Mouse (Mus musculus): ENCODE measurements around the gene Zfp612. TPM values are rescaled to one million over a fixed set of nuclear protein-coding genes. Genes with fewer than 3 reads are reported as not detected.

Zfp612 gene
- polyA plus RNA-seq, 1 experiment from 2014 or later: 2.4 TPM

DNA sequence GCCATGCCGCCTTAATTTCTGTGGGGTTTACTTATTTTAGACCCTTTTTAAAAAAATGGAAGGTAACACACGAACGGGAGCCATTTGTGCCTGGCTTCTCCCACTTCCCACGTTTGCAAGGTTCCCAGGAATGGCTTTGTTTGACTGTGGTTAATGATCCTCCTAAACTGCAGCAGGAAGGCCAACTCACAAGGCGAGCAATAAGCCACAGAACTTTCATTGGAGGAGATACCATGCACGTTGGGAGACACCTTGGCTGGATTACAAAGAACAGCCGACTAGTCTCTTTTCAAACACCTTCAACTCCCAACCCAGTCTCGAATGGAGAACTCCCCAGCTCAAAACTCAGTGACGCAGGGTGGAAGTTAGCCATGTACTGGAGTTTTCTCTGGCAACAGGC is 15.4 kb upstream of the Zfp612 start:
- DNase-seq (ENCODE audit: low spot score) (no peak), ATAC-seq (replicated peaks; ENCODE audit: low FRiP score) (no peak)
- no peak overlapping the region for H3K4me2 ChIP-seq
- no peak overlapping the region for H3K4me3 ChIP-seq (ENCODE audit: low read depth, low read length)
- H3K4me1 ChIP-seq (replicated peaks; ENCODE audit: control insufficient read depth, insufficient read depth, low read length): no peaks in the 10 kb centered on the region
- no peaks in the 10 kb centered on the region for H3K9me3 ChIP-seq (ENCODE audit: control insufficient read depth, low read length)
- no peak overlapping the region for H3K27ac ChIP-seq (ENCODE audit: low read depth, low read length)
- H3K36me3 ChIP-seq (ENCODE audit: control insufficient read depth, insufficient read depth, low read length): no peaks in the 10 kb centered on the region
- no peaks in the 10 kb centered on the region for H3K27me3 ChIP-seq (replicated peaks; ENCODE audit: control insufficient read depth, insufficient read depth, low read length)
- no peak overlapping the region for H3K9ac ChIP-seq (ENCODE audit: low read depth, low read length)
- 68% methylated on average over 9 of the region's 9 CpGs for WGBS

DNA sequence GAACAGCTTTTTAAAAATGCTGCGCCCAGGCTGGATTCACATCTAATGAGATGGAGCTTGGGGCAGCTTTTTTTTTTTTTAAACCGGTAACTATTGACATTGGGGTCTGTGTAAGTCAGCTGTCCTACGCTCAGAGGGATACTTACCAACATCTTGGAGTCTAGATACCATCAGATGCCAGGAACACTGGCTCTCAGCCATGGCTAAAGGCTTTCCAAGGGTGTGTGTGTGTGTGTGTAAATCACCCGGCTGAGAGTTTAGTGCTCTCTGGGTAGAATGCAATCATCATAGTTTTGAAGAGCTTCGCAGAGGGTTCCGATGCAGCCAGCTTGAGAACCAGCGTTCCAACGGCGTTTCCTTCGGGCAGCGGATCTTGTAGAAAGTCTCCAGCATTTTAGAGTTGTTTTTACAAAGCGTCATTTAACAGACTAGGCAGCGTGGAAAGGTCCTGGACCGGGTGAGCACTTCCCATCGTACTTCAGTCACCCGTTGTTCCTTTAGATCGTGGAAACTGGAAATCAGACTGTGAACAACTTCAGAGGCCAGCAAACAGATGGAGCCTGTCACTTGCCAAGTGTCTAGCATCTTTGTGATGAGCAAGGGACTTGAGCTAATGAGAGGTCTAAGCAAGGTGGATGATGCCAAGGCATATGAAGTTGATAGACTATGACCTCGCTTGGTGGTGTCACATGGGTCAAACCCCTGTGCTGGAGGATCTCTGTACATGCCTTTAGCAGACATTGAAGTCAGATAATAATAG is 14.8 kb upstream of the Zfp612 start:
- Histone ChIP-seq H3K4me3 (ENCODE audit: low read depth, low read length) (no peak overlapping the region), H3K4me1 (replicated peaks; ENCODE audit: control insufficient read depth, insufficient read depth, low read length) (no peaks in the 10 kb centered on the region), H3K4me2 (no peak overlapping the region), H3K27ac (ENCODE audit: low read depth, low read length) (no peak overlapping the region), H3K9me3 (ENCODE audit: control insufficient read depth, low read length) (no peaks in the 10 kb centered on the region), H3K27me3 (replicated peaks; ENCODE audit: control insufficient read depth, insufficient read depth, low read length) (no peaks in the 10 kb centered on the region), H3K36me3 (ENCODE audit: control insufficient read depth, insufficient read depth, low read length) (no peaks in the 10 kb centered on the region), H3K9ac (ENCODE audit: low read depth, low read length) (no peak overlapping the region)
- 88% methylated on average over 18 of the region's 18 CpGs for WGBS
- DNase-seq (ENCODE audit: low spot score): no peak
- ATAC-seq (replicated peaks; ENCODE audit: low FRiP score): no peak

DNA sequence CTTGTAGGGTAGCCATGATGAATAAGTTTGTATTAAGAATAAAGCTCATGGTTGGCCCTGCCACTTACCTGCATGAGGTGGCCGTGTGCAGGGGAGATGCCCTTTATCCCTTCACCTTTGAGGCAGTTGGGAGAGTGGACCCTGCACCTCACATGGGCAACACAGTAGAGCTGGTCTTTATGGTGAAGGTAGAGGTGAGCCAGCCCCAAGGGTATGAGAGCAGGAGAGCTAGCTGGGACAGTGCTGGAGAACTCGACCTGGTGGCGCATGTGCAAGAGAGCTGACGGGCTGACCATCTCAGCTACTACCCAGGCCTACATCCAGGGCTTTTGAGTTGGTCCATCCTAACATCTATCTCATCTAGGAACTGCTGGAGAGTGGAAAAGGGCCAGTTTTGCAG is 13.9 kb upstream of the Zfp612 start:
- Histone ChIP-seq H3K9me3 (ENCODE audit: control insufficient read depth, low read length) (no peaks in the 10 kb centered on the region), H3K9ac (ENCODE audit: low read depth, low read length) (no peak overlapping the region), H3K27me3 (replicated peaks; ENCODE audit: control insufficient read depth, insufficient read depth, low read length) (no peaks in the 10 kb centered on the region; the same call in 1 of the 2 replicates), H3K36me3 (ENCODE audit: control insufficient read depth, insufficient read depth, low read length) (no peaks in the 10 kb centered on the region), H3K4me1 (replicated peaks; ENCODE audit: control insufficient read depth, insufficient read depth, low read length) (no peaks in the 10 kb centered on the region), H3K4me2 (no peak overlapping the region), H3K27ac (ENCODE audit: low read depth, low read length) (no peak overlapping the region), H3K4me3 (ENCODE audit: low read depth, low read length) (no peak overlapping the region)
- DNase-seq (ENCODE audit: low spot score) (no peak), ATAC-seq (replicated peaks; ENCODE audit: low FRiP score) (no peak)
- WGBS: 82% methylated on average over 4 of the region's 4 CpGs

DNA sequence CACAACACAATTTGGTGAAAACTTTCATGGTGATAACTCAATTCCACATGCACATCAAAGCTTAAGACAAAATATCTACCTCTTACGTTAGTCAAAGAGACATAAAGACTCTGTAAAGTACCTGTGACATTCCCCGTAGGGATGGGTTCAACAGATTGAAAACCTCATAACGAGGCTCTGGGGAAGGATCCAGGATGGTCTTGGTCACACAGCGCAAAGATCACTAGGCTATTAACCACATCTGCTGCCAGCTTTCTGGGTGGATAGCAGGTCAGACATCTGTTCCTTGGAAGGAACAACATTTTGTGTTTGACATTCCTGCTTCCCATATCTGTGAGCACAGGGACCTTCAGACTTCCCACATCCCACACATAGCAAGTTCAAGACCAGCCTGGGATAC is 9.8 kb upstream of the Zfp612 start:
- no peaks in the 10 kb centered on the region for H3K36me3 ChIP-seq (ENCODE audit: control insufficient read depth, insufficient read depth, low read length)
- no peak overlapping the region for H3K27ac ChIP-seq (ENCODE audit: low read depth, low read length)
- 79% methylated on average over 4 of the region's 4 CpGs for WGBS
- H3K27me3 ChIP-seq (replicated peaks; ENCODE audit: control insufficient read depth, insufficient read depth, low read length): no peaks in the 10 kb centered on the region; the same call in 1 of the 2 replicates
- no peaks in the 10 kb centered on the region for H3K4me1 ChIP-seq (replicated peaks; ENCODE audit: control insufficient read depth, insufficient read depth, low read length)
- H3K9me3 ChIP-seq (ENCODE audit: control insufficient read depth, low read length): no peaks in the 10 kb centered on the region
- no peak overlapping the region for H3K9ac ChIP-seq (ENCODE audit: low read depth, low read length)
- ATAC-seq (replicated peaks; ENCODE audit: low FRiP score) (no peak), DNase-seq (ENCODE audit: low spot score) (no peak)
- no peak overlapping the region for H3K4me2 ChIP-seq
- H3K4me3 ChIP-seq (ENCODE audit: low read depth, low read length): no peak overlapping the region

DNA sequence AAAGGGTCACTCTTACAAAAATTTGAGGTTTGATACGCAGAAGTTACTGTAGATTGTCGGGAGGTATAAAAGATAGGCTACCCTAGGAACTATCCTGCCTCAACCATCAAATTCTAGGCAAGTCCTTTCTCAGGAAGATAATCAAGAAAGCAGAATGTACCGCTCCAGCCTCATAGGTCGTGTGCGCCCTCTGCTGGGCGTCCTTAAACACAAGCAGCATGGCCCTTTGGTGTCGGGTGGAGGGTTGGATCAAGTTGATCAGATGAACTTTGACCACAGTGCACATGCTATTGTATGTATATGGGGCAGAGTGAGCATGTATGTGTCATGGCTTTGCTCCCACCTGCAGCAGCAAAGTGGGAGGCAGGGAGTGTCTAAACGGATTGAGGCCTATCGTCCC is 7.9 kb upstream of the Zfp612 start:
- Histone ChIP-seq H3K27ac (ENCODE audit: low read depth, low read length) (no peak overlapping the region), H3K9ac (ENCODE audit: low read depth, low read length) (no peak overlapping the region), H3K9me3 (ENCODE audit: control insufficient read depth, low read length) (no peaks in the 10 kb centered on the region), H3K36me3 (ENCODE audit: control insufficient read depth, insufficient read depth, low read length) (no peaks in the 10 kb centered on the region), H3K27me3 (replicated peaks; ENCODE audit: control insufficient read depth, insufficient read depth, low read length) (no peaks in the 10 kb centered on the region; the same call in 1 of the 2 replicates), H3K4me1 (replicated peaks; ENCODE audit: control insufficient read depth, insufficient read depth, low read length) (no peaks in the 10 kb centered on the region), H3K4me3 (ENCODE audit: low read depth, low read length) (no peak overlapping the region), H3K4me2 (no peak overlapping the region)
- DNase-seq (ENCODE audit: low spot score): no peak
- no peak for ATAC-seq (replicated peaks; ENCODE audit: low FRiP score)
- 17% methylated on average over 9 of the region's 9 CpGs for WGBS

DNA sequence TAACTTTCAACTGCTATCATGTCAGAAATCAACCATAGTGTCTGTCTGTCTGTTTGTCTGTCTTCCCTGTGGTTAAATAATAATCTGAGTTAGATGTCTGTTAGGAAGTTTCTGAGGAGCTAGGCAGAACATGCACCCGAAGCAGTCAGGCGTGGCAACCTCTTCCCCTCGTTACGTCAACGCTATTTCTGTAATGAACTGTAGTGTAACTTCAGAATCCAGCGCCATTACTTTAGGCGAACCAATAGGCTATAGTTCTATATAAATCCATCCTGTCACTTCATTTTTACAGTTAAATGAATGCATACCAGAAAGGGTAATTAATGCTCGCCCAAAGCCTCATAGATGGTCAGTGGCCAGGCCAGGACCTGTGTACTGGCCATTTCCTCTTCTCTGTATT is 5.0 kb upstream of the Zfp612 start:
- no peak overlapping the region for H3K9ac ChIP-seq (ENCODE audit: low read depth, low read length)
- H3K4me2 ChIP-seq: no peak overlapping the region
- no peak for ATAC-seq (replicated peaks; ENCODE audit: low FRiP score)
- no peaks in the 10 kb centered on the region; the same call in 1 of the 2 replicates for H3K27me3 ChIP-seq (replicated peaks; ENCODE audit: control insufficient read depth, insufficient read depth, low read length)
- H3K36me3 ChIP-seq (ENCODE audit: control insufficient read depth, insufficient read depth, low read length): no peaks in the 10 kb centered on the region
- no peaks in the 10 kb centered on the region for H3K9me3 ChIP-seq (ENCODE audit: control insufficient read depth, low read length)
- WGBS: 80% methylated on average over 8 of the region's 8 CpGs
- H3K4me3 ChIP-seq (ENCODE audit: low read depth, low read length): no peak overlapping the region
- no peak overlapping the region for H3K27ac ChIP-seq (ENCODE audit: low read depth, low read length)
- no peak for DNase-seq (ENCODE audit: low spot score)
- H3K4me1 ChIP-seq (replicated peaks; ENCODE audit: control insufficient read depth, insufficient read depth, low read length): no peaks in the 10 kb centered on the region

DNA sequence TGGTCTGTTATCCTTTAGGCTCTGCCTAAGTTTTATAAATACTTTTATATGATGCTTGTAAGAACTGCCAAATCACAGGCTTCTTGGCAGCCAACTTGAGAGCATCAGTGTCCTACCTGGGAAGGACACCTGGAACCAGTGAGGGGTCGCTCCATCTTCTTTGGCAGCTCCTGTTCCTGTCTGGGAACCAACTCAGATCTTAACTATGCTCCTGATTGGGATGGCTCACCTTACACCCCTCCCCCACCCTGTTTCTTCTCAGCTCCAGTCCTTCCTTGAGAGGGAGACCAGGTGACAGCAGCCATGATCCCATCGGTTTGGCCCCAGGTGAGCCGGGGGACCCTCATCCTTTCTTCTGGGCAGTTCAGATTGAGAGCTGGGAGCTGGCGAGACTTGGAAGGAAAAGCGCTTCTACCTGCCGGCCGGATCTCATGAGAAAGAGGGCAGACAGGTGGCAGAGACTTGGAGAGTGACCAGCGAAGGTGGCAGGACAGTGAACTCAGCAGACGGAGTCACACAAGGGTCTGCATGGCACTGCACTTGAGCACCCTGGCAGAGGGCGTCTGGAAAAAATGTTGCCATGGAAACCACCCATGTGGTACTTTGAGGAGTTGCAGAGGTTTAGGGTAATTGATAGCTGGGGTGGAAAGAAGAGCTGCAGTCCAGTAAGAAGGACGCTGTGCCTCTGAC is 3.0 kb downstream of the Zfp612 start:
- H3K4me2 ChIP-seq: no peak overlapping the region
- H3K4me3 ChIP-seq (ENCODE audit: low read depth, low read length): no peak overlapping the region
- no peaks in the 10 kb centered on the region; the same call in 1 of the 2 replicates for H3K36me3 ChIP-seq (ENCODE audit: control insufficient read depth, insufficient read depth, low read length)
- no peaks in the 10 kb centered on the region for H3K27me3 ChIP-seq (replicated peaks; ENCODE audit: control insufficient read depth, insufficient read depth, low read length)
- WGBS: 78% methylated on average over 11 of the region's 11 CpGs
- no peaks in the 10 kb centered on the region for H3K4me1 ChIP-seq (replicated peaks; ENCODE audit: control insufficient read depth, insufficient read depth, low read length)
- no peaks in the 10 kb centered on the region for H3K9me3 ChIP-seq (ENCODE audit: control insufficient read depth, low read length)
- H3K9ac ChIP-seq (ENCODE audit: low read depth, low read length): no peak overlapping the region
- ATAC-seq (replicated peaks; ENCODE audit: low FRiP score) (no peak), DNase-seq (ENCODE audit: low spot score) (no peak)
- H3K27ac ChIP-seq (ENCODE audit: low read depth, low read length): no peak overlapping the region

DNA sequence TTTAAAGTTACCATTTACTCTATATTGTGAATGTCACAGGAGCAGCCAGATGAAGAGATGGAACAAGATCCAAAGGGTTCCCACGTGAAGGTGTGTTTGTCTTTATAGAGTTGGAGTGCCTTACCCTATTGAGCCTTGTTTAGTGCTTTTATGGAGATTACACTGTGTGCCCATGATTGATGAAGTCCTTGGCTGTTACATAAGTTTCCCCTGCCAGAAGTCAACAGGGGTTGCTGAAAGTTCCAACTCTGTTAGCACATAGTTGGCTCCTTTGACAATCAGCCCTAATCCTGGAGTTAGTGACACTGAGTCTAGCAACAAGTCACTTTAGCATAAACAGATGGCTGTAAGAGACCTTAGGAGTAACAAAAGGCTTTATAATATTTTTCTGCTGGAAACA is 12.3 kb downstream of the Zfp612 start:
- Histone ChIP-seq H3K9ac (ENCODE audit: low read depth, low read length) (no peak overlapping the region), H3K27ac (ENCODE audit: low read depth, low read length) (no peak overlapping the region), H3K4me3 (ENCODE audit: low read depth, low read length) (no peak overlapping the region), H3K36me3 (ENCODE audit: control insufficient read depth, insufficient read depth, low read length) (peaks cover 14% of the 10 kb centered on the region), H3K4me1 (replicated peaks; ENCODE audit: control insufficient read depth, insufficient read depth, low read length) (no peaks in the 10 kb centered on the region), H3K9me3 (ENCODE audit: control insufficient read depth, low read length) (no peaks in the 10 kb centered on the region; the same call in 1 of the 2 replicates), H3K4me2 (no peak overlapping the region), H3K27me3 (replicated peaks; ENCODE audit: control insufficient read depth, insufficient read depth, low read length) (no peaks in the 10 kb centered on the region)
- no peak for ATAC-seq (replicated peaks; ENCODE audit: low FRiP score)
- 48% methylated on average over 1 of the region's 1 CpGs for WGBS
- no peak for DNase-seq (ENCODE audit: low spot score)

DNA sequence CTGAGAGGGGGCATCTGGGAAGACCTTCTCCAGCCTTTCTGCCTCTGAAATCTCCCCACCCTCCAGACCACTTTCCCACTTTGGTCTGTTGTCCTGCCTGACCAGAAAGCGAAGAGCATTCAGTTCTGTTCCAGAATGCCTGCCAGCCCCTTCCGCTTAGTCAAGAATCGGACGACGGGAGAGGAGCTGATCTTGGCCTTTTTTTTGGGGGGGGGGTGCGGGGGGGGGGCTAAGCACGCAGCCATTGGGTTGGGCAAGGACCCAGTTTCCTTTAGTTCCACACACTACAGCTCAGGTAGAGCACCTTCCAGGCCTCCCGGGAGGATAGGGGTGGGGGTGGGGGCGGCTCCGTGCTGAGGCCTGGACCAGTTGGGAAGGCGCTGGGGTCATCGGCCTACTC is 21.4 kb downstream of the Zfp612 start, which contains the start of gene Gm21964:
TSS of gene Gm21964 (plus strand) at position 301 of the 400 bp plus-strand sequence.
- no peak within 1 kb of the TSS for H3K9ac ChIP-seq (ENCODE audit: low read depth, low read length)
- H3K4me2 ChIP-seq: no peak within 1 kb of the TSS
- no peaks in the 10 kb centered on the region for H3K9me3 ChIP-seq (ENCODE audit: control insufficient read depth, low read length)
- H3K4me1 ChIP-seq (replicated peaks; ENCODE audit: control insufficient read depth, insufficient read depth, low read length): no peaks in the 10 kb centered on the region
- 83% methylated on average over 12 of the region's 12 CpGs for WGBS
- H3K4me3 ChIP-seq (ENCODE audit: low read depth, low read length): no peak within 1 kb of the TSS
- ATAC-seq (replicated peaks; ENCODE audit: low FRiP score) (no peak), DNase-seq (ENCODE audit: low spot score) (no peak)
- no peaks in the 10 kb centered on the region for H3K36me3 ChIP-seq (ENCODE audit: control insufficient read depth, insufficient read depth, low read length)
- no peaks in the 10 kb centered on the region for H3K27me3 ChIP-seq (replicated peaks; ENCODE audit: control insufficient read depth, insufficient read depth, low read length)
- H3K27ac ChIP-seq (ENCODE audit: low read depth, low read length): no peak within 1 kb of the TSS

All from liver, embryonic 11.5 days (tissue).